Mouse (Mus musculus) ES-Bruce4 (cell line): ENCODE measurements around the gene Uhmk1.

Experiments
- CTCF ChIP-seq: IDR thresholded peaks from one replicate; pipeline ENCODE4 v1.8.1; 2011; ENCODE audit warnings: low read depth, low read length
- EP300 ChIP-seq: IDR thresholded peaks from 2 replicates; pipeline ENCODE4 v1.6.1; 2011; ENCODE audit warnings: low read depth, low read length; ENCODE audit not compliant: insufficient read depth

- TF ChIP-seq CTCF: no peak
- no peak for TF ChIP-seq EP300
These were observed 53.3 kb downstream of the Uhmk1 start for GRCm38 (mm10) chr1:170161852-170162251.
